ENCODE assay signal across 25 mouse cellular contexts in genomic region chr17:44449915-44450471, GRCm38 (mm10).
"Had no signal": no experiment of that assay in that cellular context is flagged by ENCODE, and none has a peak within 500 bp of the region (broad histone marks: within the 10 kb centered on the region; RNA-seq: fewer than 3 reads in every experiment).

No protein-coding gene starts in this region.

- H3K27ac ChIP-seq: heart, adult 2 months; heart, embryonic 10.5 days; hindbrain, embryonic 10.5 days; hindbrain, embryonic 12.5 days; hindbrain, embryonic 14.5 days; layer of hippocampus, adult 2 months; left cerebral cortex, adult 2 months; limb, embryonic 10.5 days; limb, embryonic 12.5 days; liver, embryonic 13.5 days had no signal

- H3K27me3 ChIP-seq: hindbrain, embryonic 12.5 days; liver, embryonic 13.5 days had no signal

- H3K4me2 ChIP-seq: heart, embryonic 12.5 days; hindbrain, embryonic 12.5 days; hindbrain, embryonic 14.5 days; limb, embryonic 12.5 days; liver, embryonic 11.5 days; liver, embryonic 13.5 days had no signal

- H3K4me1 ChIP-seq: heart, embryonic 10.5 days; heart, embryonic 12.5 days; hindbrain, embryonic 10.5 days; hindbrain, embryonic 12.5 days; limb, embryonic 12.5 days; liver, embryonic 13.5 days had no signal

- H3K9ac ChIP-seq: heart, embryonic 12.5 days; hindbrain, embryonic 12.5 days; hindbrain, embryonic 14.5 days; limb, embryonic 12.5 days; liver, embryonic 13.5 days had no signal

- H3K9me3 ChIP-seq: heart, embryonic 10.5 days; heart, embryonic 12.5 days; hindbrain, embryonic 10.5 days; hindbrain, embryonic 12.5 days; limb, embryonic 10.5 days; limb, embryonic 12.5 days; liver, embryonic 13.5 days had no signal

- H3K4me3 ChIP-seq: heart, adult 2 months; heart, embryonic 10.5 days; heart, embryonic 12.5 days; hindbrain, embryonic 10.5 days; hindbrain, embryonic 12.5 days; layer of hippocampus, adult 2 months; left cerebral cortex, adult 2 months; limb, embryonic 10.5 days; limb, embryonic 12.5 days; liver, embryonic 13.5 days had no signal

- ATAC-seq: hindbrain, embryonic 16.5 days; inflammation-experienced regulatory T-cells, adult 6 months had no signal

- H3K36me3 ChIP-seq: heart, embryonic 10.5 days; heart, embryonic 12.5 days; hindbrain, embryonic 10.5 days; hindbrain, embryonic 12.5 days; limb, embryonic 10.5 days; limb, embryonic 12.5 days; liver, embryonic 13.5 days had no signal

- DNase-seq: gastrocnemius, postnatal 14 days; gastrocnemius, postnatal 36 days; heart, adult 11 months; heart, adult 2 months; heart, postnatal 10 days; heart, postnatal 4 days; kidney, adult 18-20 months; kidney, adult 8-10 months; kidney, postnatal 10 days; kidney, postnatal 25 days; kidney, postnatal 4 days; liver; liver, embryonic 13.5 days had no signal
